Mouse (Mus musculus) MEL-GATA-1-ER (cell line): ENCODE measurements around the gene Tmc3.

ENCODE experiments used
- DNase-seq: peaks from one replicate; pipeline ENCODE4 v3.0.0-alpha.2; 2012; ENCODE audit warnings: low read depth; ENCODE audit errors: extremely low read depth

Gene Tmc3

DNA sequence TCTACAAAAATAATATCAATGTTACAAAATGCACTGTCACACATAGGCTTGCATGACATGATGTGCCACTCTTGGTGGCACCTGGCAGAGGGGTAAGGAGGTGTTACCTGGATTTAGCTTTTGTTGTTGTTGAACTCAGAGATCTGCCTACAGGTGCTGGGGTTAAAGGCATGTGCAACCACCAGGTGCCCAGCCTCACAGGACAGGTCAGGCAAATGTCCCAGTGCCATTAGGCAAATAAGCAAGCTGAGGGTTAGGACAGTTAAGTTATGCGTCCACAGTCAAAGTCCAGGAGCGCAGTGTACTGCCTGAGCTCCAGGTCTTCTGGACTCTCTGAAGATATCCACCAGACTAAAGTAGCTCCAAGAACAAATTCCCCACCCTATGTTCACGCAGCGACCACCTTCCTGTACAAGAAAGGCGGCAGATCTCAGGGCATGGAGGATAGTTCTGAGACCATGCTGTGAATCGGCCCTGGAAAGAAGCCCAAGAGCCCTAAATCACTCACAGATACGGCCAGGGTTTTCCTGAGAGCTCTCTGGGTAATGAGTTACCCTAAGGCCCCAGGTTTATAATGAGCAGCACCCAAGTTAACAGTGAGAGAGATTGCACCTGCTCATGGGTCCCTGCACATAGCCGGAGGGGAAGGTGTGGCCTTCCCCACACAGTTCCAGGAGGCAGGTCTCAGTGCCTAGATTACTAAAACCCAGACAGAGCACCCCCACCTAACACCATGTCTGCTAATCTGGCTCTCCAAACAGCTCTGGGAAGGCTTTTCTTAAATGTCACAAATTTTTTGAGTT, 53.3 kb downstream of the Tmc3 start:
- DNase-seq: no peak

- no peak for DNase-seq
These were observed 54.4 kb downstream of the Tmc3 start for GRCm38 (mm10) chr7:83639084-83639483.

- DNase-seq: no peak
These were observed 55.9 kb downstream of the Tmc3 start for GRCm38 (mm10) chr7:83640581-83640980.

DNA sequence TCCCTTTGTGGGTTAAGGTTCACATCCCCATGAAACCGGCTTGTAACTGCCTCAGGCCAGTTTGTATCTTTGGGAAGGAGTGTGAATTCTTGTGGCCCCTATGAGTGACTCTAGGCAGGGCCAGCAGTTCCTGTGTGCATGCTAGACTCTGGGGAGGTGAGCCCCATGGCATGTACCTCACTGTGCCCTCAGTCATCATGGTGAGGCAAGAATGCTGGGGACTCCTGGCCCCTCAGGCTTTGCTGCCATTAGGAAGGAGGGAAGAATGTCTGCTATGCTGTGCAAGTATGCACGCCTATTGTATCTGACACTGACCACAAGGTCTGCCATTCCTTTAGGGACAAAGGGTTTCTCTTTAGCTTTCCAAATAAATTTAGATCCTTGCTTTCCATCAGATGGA, 56.4 kb downstream of the Tmc3 start:
- DNase-seq: no peak

- DNase-seq: no peak
These were observed 58.9 kb downstream of the Tmc3 start for GRCm38 (mm10) chr7:83643581-83643980.

DNA sequence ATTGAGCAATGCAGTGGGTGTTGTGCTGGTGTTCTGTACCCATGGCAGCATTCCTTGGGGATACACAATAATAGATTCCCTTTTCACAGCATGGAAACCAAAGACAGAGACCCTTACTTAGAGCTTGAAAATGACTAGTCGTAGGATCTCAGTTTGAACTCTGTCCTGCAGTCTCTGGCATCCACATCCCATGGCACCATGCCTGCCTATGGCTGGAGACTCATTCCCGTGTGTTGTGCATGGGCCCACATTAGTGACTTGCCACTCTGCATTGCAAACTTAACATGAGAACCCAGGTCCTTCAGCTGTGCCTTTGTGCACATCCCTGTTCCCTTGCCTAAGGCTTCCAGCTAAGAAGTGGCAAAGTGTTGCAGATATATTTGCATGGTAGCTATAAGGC, 60.0 kb downstream of the Tmc3 start:
- no peak for DNase-seq

DNA sequence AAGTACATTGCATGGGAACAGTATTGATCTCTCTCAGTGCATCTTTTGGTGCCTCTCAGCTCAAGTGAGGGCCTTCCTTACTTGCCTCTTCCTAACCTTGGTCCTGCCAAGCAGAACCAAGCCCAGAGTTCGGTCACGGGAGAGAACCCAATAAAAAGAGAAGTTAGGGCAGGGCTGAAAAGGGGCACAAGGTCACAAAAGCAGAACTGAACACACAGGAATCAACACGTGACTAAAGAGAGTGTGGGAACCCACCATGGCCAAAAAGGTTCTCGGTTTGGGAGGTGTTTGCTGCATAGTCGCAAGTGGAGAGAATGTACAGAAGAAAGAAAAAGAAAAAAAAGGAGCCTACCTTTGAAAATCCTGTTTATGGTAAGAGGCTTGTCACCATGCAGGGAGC, 60.7 kb downstream of the Tmc3 start:
- no peak for DNase-seq

- DNase-seq: no peak
These were observed 64.1 kb downstream of the Tmc3 start for GRCm38 (mm10) chr7:83648807-83649206.

DNA sequence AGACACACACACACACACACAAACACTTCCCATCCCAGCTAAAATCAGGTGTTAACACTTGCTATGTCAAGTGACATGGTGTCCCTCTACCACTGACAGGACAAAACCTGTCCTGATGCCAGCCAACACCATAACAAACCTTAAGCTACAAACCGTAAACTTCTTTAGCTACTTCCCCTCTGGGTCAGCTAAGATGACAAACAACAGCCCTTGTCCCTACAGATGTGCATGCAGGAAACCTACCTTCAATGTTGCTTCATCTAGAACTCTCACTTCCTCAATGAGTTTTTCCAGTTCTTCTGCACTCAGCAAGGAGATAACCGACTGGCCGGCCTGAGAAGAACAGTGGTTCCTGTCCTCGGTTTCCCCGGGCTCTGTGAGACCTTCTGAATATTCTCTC, 65.9 kb downstream of the Tmc3 start:
- no peak for DNase-seq

DNA sequence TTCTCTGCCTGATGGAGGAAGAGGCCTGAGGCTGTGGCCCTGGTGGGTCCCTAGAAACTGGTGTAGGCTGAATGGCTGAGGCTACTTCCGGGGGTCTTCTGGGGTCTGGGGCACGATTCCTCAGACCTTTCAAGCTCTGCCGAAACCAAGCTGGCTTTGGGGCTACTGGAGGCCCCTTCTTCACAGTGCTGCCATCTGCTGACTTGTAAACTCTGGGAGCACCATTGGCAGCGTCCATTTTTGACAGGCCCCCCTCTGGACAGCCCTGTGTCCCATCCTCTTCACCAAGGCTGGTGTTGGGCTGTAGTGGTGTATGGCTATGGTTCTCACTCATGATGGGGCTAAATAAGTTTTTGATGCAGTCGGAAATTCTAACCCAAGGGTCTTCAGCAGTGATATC, 67.8 kb downstream of the Tmc3 start:
- no peak for DNase-seq

DNA sequence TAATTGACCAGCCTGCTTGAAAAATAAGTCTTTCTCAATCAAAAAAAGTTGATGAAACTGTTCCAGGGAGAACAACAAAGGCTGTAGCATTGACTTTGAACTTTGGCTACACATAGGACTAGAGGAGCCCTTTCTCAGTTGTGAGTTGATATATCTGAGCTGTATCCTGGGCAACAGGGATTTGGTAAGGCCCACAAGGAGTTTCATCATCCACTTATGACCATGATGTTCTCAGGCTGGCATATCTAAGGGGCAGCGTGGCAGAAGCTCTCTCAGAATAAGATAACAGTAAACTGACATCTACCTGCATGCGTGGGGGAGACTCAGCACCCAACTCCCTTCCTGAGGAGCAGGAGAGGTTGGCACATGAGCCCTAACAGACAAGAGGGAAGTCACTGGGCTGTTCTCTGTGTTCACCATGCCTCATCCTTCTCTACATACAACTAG, 68.9 kb downstream of the Tmc3 start:
- no peak for DNase-seq

DNA sequence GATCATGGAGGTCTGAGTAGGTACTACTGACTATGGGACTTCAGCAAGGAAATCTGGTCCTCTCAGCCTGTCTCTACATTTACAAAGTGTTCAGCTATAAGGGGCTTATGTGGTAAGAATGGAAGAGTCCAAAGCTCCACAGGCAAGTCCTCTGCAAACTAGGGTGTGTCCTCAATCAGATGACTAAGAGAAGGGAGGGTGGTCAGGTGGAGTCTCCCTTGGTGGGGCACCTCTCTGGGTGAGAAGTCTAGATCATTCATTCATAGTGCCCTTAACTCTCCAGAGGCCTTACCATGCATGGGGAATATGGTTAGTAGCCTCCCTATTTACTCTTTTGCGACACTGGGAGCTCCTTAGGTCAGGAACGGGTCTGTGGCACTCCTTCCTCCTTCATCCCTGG, 69.5 kb downstream of the Tmc3 start:
- DNase-seq: no peak

DNA sequence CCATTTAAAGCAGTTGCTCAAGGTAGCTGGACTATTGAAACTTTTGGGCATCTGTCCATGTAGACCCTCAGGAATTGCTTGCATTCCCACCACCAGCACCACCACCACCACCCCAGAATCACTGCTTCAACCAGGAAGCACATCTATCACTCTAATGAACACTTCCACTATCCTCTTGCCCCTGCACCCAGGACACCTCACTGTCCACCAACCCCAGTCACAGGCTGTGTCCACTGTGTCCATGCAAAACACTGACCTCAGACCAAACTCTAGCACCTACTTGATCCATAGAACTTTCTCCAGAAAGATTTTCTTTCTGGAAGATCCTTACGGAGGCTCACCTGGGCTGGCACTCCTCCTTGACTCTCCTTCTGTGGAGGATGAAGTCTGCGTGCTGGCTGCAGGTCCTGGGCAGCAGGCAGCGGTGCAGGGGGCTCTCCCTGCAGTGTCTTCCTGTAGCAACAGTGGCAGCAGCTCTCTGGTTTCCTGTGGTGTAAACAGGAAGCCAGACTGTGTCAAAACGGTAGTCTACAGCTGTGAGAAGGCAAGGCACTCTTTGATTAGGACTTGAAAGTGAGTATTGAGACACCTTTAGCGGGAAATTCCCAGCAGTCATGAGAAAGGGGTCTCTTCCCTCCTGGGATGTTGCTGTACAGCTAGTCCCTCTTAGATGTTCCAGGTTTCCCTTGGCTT, 70.4 kb downstream of the Tmc3 start:
- no peak for DNase-seq

DNA sequence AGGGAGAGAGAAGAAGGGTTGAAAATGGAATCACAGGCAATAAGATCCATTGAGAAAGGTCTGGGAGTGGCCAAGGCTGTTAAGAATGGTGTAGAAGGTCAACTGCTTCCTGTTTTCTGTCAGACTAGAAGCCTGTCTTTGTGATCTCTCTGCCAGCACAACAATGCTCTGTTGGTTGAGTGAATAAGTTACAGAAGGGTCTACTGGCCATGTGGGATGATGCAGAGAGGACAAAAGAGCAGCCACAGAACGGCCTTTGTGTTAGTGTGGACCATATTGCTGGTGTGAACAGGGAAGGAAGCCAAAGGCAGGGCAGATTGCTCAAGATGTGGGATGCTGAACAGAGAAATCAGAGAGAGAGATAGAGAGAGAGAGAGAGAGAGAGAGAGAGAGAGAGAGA, 74.0 kb downstream of the Tmc3 start:
- DNase-seq: no peak

GRCm38 (mm10) chr7:83659159-83660065, 74.7 kb downstream of the Tmc3 start:
- DNase-seq: no peak

DNA sequence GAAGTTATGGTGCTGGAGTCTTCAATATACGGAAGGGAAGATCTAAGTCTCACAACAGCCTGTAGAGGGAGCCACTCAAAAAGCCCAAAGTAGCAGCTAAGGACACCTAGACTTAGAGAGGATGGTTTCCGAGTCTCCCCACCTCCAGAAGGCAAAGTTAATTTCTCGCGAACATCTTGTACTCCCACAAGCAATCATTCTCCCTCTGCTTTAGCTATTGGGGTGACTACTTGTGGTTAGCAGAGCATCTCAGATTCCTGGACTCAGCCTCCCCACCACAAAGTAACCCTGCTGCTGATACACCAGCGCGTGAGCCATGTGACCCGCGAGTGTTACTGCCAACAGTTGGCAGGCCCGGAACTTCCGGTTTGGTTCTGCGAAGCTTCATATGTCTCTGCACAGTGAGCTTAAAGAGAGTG, 75.6 kb downstream of the Tmc3 start:
- DNase-seq: no peak

DNA sequence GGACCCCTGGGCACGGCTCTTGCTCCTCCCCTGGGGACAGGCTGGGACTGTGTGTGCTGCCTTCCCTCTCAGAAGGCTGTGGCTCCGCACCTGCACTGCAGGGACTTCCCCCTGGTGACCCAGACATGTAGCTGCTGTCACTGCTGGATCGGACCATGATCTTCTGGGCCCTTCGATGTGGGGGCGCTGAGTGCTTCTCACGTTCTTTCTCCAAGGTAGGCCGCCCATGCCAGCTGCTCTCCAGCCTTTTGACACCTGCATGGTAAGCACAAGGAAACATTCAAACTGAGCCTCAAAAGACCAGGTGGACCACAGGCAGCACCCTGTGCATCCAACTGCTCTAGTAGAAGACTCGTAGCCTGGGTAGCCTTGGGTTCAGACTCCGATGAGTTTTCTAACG, 76.3 kb downstream of the Tmc3 start:
- no peak for DNase-seq

DNA sequence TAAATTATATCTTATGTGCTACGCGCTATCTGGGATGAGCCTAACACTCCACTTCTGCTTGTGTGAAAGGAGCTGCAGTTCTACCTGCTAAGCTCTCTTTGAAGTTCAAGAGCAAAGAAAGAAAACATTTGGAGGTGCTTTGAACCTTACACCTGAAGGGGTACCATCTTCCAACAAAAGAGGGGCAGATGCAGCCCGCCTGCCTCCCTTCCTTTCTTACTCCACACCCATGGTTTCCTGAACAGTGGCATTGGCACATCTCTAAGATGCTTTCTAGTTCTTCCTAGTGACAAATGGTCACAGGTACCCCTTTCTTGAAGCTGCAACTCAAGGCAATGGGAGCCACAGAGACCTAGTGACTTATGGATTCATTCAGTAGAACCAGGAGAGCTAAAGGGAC, 77.0 kb downstream of the Tmc3 start:
- DNase-seq: no peak

DNA sequence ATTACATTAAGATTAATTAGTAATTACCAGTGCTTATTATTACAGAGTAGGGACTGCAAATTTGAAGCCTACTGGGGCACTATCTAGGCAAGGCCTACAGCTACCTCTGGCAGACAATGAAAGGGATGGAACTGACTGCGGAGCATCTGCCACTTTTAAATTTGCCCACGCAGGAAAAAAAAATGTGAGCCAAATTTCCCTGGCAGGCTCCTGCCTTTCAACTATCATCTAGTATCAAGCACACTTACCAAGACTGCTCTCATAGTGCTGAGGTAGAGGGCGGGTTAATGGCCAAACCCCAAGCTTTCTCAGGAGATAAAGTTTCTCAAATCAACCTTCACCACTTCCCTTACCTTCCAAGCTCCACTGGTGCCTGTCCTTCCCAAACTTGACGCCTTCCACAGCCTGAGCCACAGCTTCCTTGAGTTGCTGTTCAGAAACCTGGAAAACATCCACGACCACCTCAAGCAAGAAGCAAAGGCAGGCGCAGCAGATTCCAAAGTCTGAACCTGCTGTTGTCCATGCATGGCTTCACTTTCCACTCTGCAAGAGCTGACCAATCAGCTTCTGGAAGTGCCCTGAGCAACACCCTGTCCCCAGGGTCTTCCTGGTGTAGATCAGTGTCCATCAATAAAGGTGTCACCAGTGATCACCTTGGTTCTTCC, 78.1 kb downstream of the Tmc3 start:
- DNase-seq: no peak

- DNase-seq: no peak
These were observed 81.4 kb downstream of the Tmc3 start for GRCm38 (mm10) chr7:83666087-83666595.
